Comparison of ENCODE assay signal across 24 mouse cellular contexts in the genomic region with DNA sequence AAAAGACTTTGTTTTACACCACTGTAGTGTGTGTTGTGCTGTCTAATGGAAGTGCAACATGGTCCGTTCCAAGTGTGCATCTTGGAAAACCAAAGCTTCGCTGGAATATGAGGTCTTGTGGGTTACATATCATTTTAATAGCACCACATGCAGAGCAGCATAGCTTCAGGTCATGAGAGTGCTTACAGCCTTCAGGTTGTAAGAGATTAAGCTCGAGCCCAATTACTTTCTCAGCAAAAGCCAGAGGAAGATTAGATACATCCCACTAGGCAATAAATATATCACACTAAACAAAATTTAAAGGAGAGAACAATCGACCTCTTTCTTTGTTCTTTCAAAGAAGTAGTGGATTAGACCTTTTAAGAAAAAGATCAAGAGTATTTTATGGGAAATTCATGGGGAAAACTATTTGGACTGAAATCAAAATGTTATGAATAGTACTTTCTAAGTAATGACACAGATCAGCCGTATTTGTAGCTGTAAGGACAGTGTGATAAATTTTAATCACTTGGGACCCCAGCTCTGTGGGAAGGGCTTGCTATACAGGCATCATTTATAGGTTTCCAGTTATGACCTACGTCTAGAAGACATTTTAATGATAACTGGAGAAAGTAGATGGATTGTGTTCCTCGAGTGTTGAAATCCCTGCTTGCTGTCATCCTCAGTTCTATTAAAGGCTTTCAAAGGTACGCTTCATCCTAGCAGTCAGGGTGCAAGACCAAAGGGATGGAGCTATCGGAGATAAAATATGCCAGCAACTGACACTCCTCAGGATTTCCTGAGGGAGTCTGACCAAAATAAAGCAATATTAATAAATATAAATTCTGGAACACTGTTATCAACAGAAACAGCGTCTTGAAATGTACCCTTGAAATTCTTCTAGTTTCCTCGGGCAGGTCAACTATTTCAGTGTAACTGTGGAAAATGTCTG.
A peak's percentile ranks its signal among the peaks of the same experiment; 100 is the strongest.
DNase-seq lines count a peak whose midpoint lies in the region; ATAC-seq and TF ChIP-seq lines count a peak whose summit lies in the region.
"Had no signal": no experiment of that assay in that cellular context is flagged by ENCODE, and none has a peak within 500 bp of the region (broad histone marks: within the 10 kb centered on the region; RNA-seq: fewer than 3 reads in every experiment).

No protein-coding gene starts in this region.

- H3K9me3 ChIP-seq in heart, embryonic 13.5 days: no peaks in the 10 kb centered on the region
- H3K9me3 ChIP-seq in kidney, embryonic 14.5 days (ENCODE audit: control insufficient read depth, low read length): no peaks in the 10 kb centered on the region
- H3K9me3 ChIP-seq in lung, postnatal 0 days (ENCODE audit: low read length): no peaks in the 10 kb centered on the region
- H3K9me3 ChIP-seq in intestine, embryonic 16.5 days (ENCODE audit: control insufficient read depth, low read length): no peaks in the 10 kb centered on the region
- H3K9me3 ChIP-seq: embryonic facial prominence, embryonic 13.5 days; forebrain, embryonic 15.5 days; G1E; hindbrain, embryonic 13.5 days; limb, embryonic 13.5 days; liver, embryonic 13.5 days; midbrain, embryonic 10.5 days had no signal

- H3K4me3 ChIP-seq in heart, embryonic 13.5 days: no peak overlapping the region
- no peak overlapping the region for H3K4me3 ChIP-seq in kidney, embryonic 14.5 days (ENCODE audit: low read length)
- no peak overlapping the region for H3K4me3 ChIP-seq in lung, postnatal 0 days (ENCODE audit: low read depth, low read length)
- H3K4me3 ChIP-seq in intestine, embryonic 16.5 days (ENCODE audit: low read length): no peak overlapping the region
- H3K4me3 ChIP-seq: embryonic facial prominence, embryonic 13.5 days; forebrain, embryonic 15.5 days; hindbrain, embryonic 13.5 days; layer of hippocampus, adult 2 months; limb, embryonic 13.5 days; liver, embryonic 13.5 days; midbrain, embryonic 10.5 days had no signal

- TF ChIP-seq EP300 in lung, postnatal 0 days (IDR thresholded peaks at IDR 0.05): no peak

- H3K9ac ChIP-seq in heart, embryonic 13.5 days: no peak overlapping the region
- H3K9ac ChIP-seq in kidney, embryonic 14.5 days (ENCODE audit: low read depth, low read length): no peak overlapping the region
- no peak overlapping the region for H3K9ac ChIP-seq in lung, postnatal 0 days (replicated peaks; ENCODE audit: low read depth)
- no peak overlapping the region for H3K9ac ChIP-seq in intestine, embryonic 16.5 days (ENCODE audit: low read depth, low read length)
- H3K9ac ChIP-seq: embryonic facial prominence, embryonic 13.5 days; forebrain, embryonic 15.5 days; hindbrain, embryonic 13.5 days; limb, embryonic 13.5 days; liver, embryonic 13.5 days had no signal

- H3K36me3 ChIP-seq in heart, embryonic 13.5 days: no peaks in the 10 kb centered on the region
- no peaks in the 10 kb centered on the region for H3K36me3 ChIP-seq in kidney, embryonic 14.5 days (ENCODE audit: control insufficient read depth, insufficient read depth, low read length)
- H3K36me3 ChIP-seq in lung, postnatal 0 days (ENCODE audit: insufficient read depth, low read length): no peaks in the 10 kb centered on the region
- H3K36me3 ChIP-seq in intestine, embryonic 16.5 days (ENCODE audit: control insufficient read depth, insufficient read depth, low read length): no peaks in the 10 kb centered on the region
- H3K36me3 ChIP-seq: embryonic facial prominence, embryonic 13.5 days; forebrain, embryonic 15.5 days; G1E; hindbrain, embryonic 13.5 days; limb, embryonic 13.5 days; liver, embryonic 13.5 days; midbrain, embryonic 10.5 days had no signal

- 46% methylated on average over 11 of the region's 11 CpGs for whole genome bisulfite sequencing in heart, embryonic 13.5 days
- WGBS in kidney, embryonic 14.5 days: 36% methylated on average over 11 of the region's 11 CpGs
- 58% methylated on average over 11 of the region's 11 CpGs for WGBS in lung, postnatal 0 days
- WGBS in intestine, embryonic 16.5 days: 51% methylated on average over 11 of the region's 11 CpGs

- no peak for DNase-seq in heart, adult 11 months
- DNase-seq in kidney, adult 11 months: no peak
- DNase-seq in lung, postnatal 0 days (ENCODE audit: low spot score): no peak
- no peak for DNase-seq in lung, adult 18-20 months
- no peak for DNase-seq in spleen, adult 18-20 months
- DNase-seq: adrenal gland, postnatal 36 days; cerebellum, adult 11-12 months; cerebellum, postnatal 14 days; gastrocnemius, postnatal 14 days; kidney, adult 9 months; layer of hippocampus, postnatal 36 days; liver, embryonic 13.5 days; lung, postnatal 36 days; thymus, postnatal 14 days had no signal

- H3K4me2 ChIP-seq in heart, embryonic 13.5 days: no peak overlapping the region
- no peak overlapping the region for H3K4me2 ChIP-seq in kidney, embryonic 14.5 days (replicated peaks; ENCODE audit: low read depth, low read length)
- no peak overlapping the region for H3K4me2 ChIP-seq in lung, postnatal 0 days (replicated peaks; ENCODE audit: low read depth, low read length)
- no peak overlapping the region for H3K4me2 ChIP-seq in intestine, embryonic 16.5 days (ENCODE audit: low read depth, low read length)
- H3K4me2 ChIP-seq: embryonic facial prominence, embryonic 13.5 days; forebrain, embryonic 15.5 days; hindbrain, embryonic 13.5 days; limb, embryonic 13.5 days; liver, embryonic 13.5 days had no signal

- no peaks in the 10 kb centered on the region for H3K27me3 ChIP-seq in heart, embryonic 13.5 days (replicated peaks)
- H3K27me3 ChIP-seq in kidney, embryonic 14.5 days (ENCODE audit: control insufficient read depth, insufficient read depth, low read length): no peaks in the 10 kb centered on the region
- no peaks in the 10 kb centered on the region for H3K27me3 ChIP-seq in lung, postnatal 0 days (replicated peaks; ENCODE audit: insufficient read depth, low read length)
- no peaks in the 10 kb centered on the region for H3K27me3 ChIP-seq in intestine, embryonic 16.5 days (replicated peaks; ENCODE audit: control insufficient read depth, insufficient read depth, low read length)
- H3K27me3 ChIP-seq: embryonic facial prominence, embryonic 13.5 days; forebrain, embryonic 15.5 days; hindbrain, embryonic 13.5 days; liver, embryonic 13.5 days had no signal

- ATAC-seq in heart, embryonic 13.5 days (ENCODE audit: extremely low read depth, insufficient number of reproducible peaks, low FRiP score, low TSS enrichment): no peak
- ATAC-seq in kidney, embryonic 14.5 days (ENCODE audit: low FRiP score, low TSS enrichment): peak; percentile 81
- no peak for ATAC-seq in lung, postnatal 0 days
- ATAC-seq in intestine, embryonic 16.5 days: no peak
- ATAC-seq: forebrain, embryonic 15.5 days had no signal

- H3K27ac ChIP-seq in heart, embryonic 13.5 days (replicated peaks): peak overlapping the region; percentile 48; the same call in 1 of the 2 replicates
- peak overlapping the region; percentile 62; the same call in 1 of the 2 replicates for H3K27ac ChIP-seq in kidney, embryonic 14.5 days (ENCODE audit: low read depth, low read length)
- H3K27ac ChIP-seq in lung, postnatal 0 days (ENCODE audit: low read length): peak overlapping the region; percentile 79
- H3K27ac ChIP-seq in intestine, embryonic 16.5 days (ENCODE audit: low read length): peak overlapping the region; percentile 72
- H3K27ac ChIP-seq: embryonic facial prominence, embryonic 13.5 days; forebrain, embryonic 15.5 days; hindbrain, embryonic 13.5 days; layer of hippocampus, adult 2 months; limb, embryonic 13.5 days; liver, embryonic 13.5 days; midbrain, embryonic 10.5 days had no signal

- H3K4me1 ChIP-seq in heart, embryonic 13.5 days: peaks cover 4% of the 10 kb centered on the region; the same call in 1 of the 2 replicates
- peaks cover 6% of the 10 kb centered on the region; the same call in 1 of the 2 replicates for H3K4me1 ChIP-seq in kidney, embryonic 14.5 days (ENCODE audit: control insufficient read depth, insufficient read depth, low read length)
- H3K4me1 ChIP-seq in lung, postnatal 0 days (ENCODE audit: insufficient read depth, low read depth, low read length): no peaks in the 10 kb centered on the region
- H3K4me1 ChIP-seq in intestine, embryonic 16.5 days (ENCODE audit: control insufficient read depth, insufficient read depth, low read length): peaks cover 6% of the 10 kb centered on the region
- H3K4me1 ChIP-seq: forebrain, embryonic 15.5 days; hindbrain, embryonic 13.5 days; liver, embryonic 13.5 days; midbrain, embryonic 10.5 days had no signal

- TF ChIP-seq CTCF in lung, postnatal 0 days (IDR thresholded peaks at IDR 0.05): no peak
